Mouse (Mus musculus) c-Kit-positive CD71-negative TER-119-negative erythroid progenitor cells, embryonic 14.5 days (primary cell): ENCODE data around the gene Slamf6.
"Not testable (repeated sequence)": the region's sequence is repeated elsewhere in the genome, so short reads cannot be mapped to it uniquely, and the experiment has no call there.

ENCODE experiments used
- DNase-seq: peaks from one replicate; pipeline ENCODE4 v3.0.0-alpha.2; 2013; ENCODE audit warnings: low read depth

Slamf6 gene

GRCm38 (mm10) chr1:171917305-171918039 lies at the start of gene Slamf6:
Gene Slamf6 (plus strand): TSS chr1:171917515.
- DNase-seq: no peak

- DNase-seq: no peak
Observed at GRCm38 (mm10) chr1:171886989-171887388, 30.3 kb upstream of the Slamf6 start.

GRCm38 (mm10) chr1:171895364-171895763 lies 22.0 kb upstream of the Slamf6 start, which contains the start of gene Gm10521:
Gene Gm10521 (plus strand): TSS chr1:171895664.
- DNase-seq: not testable (repeated sequence)

GRCm38 (mm10) chr1:171904011-171904410 lies 13.3 kb upstream of the Slamf6 start:
- DNase-seq: no peak

- DNase-seq: no peak
Observed at GRCm38 (mm10) chr1:171915638-171916458, 1.5 kb upstream of the Slamf6 start.

GRCm38 (mm10) chr1:171918136-171918920 lies 1.0 kb downstream of the Slamf6 start:
- no peak for DNase-seq

- DNase-seq: no peak
Observed at GRCm38 (mm10) chr1:171919193-171919592, 1.9 kb downstream of the Slamf6 start.

GRCm38 (mm10) chr1:171919901-171920510 lies 2.7 kb downstream of the Slamf6 start:
- no peak for DNase-seq

GRCm38 (mm10) chr1:171920989-171921621 lies 3.8 kb downstream of the Slamf6 start:
- DNase-seq: peak; percentile 24

GRCm38 (mm10) chr1:171921641-171922040 lies 4.3 kb downstream of the Slamf6 start:
- DNase-seq: no peak

- DNase-seq: no peak
Observed at GRCm38 (mm10) chr1:171922844-171923243, 5.5 kb downstream of the Slamf6 start.

- DNase-seq: no peak
Observed at GRCm38 (mm10) chr1:171924900-171925299, 7.6 kb downstream of the Slamf6 start.

GRCm38 (mm10) chr1:171933851-171934250 lies 16.5 kb downstream of the Slamf6 start:
- DNase-seq: no peak

- no peak for DNase-seq
Observed at GRCm38 (mm10) chr1:171938952-171939948, 21.9 kb downstream of the Slamf6 start.

GRCm38 (mm10) chr1:171940626-171941025 lies 23.3 kb downstream of the Slamf6 start:
- DNase-seq: no peak

- DNase-seq: no peak
Observed at GRCm38 (mm10) chr1:171946447-171946995, 29.2 kb downstream of the Slamf6 start.

- no peak for DNase-seq
Observed at GRCm38 (mm10) chr1:171948161-171948945, 31.0 kb downstream of the Slamf6 start.

GRCm38 (mm10) chr1:171948946-171949508 lies 31.7 kb downstream of the Slamf6 start:
- no peak for DNase-seq

- no peak for DNase-seq
Observed at GRCm38 (mm10) chr1:171955071-171955470, 37.8 kb downstream of the Slamf6 start.
